19 mouse cellular contexts compared by ENCODE assay signal in the genomic region with DNA sequence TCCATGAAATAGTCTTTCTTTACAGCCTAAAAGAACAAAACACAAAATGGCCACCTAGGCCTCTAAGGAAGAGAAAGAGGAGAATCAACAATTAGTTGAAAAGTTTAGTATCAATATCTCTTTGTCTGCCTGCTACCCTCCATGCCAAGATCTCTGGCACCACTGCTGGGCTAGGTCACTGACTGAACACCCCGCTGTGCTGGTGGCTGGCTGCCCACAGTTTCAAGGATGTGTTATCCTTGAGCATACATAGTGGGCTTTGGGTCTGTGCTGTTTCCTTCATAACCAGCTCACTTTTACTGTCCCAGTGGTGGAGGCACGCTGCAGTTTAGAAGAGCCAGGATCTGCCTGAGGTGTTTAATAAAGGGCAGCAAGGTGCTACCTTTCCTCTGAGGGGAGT.
A peak's percentile ranks its signal among the peaks of the same experiment; 100 is the strongest.
DNase-seq lines count a peak whose midpoint lies in the region; ATAC-seq and TF ChIP-seq lines count a peak whose summit lies in the region.
"Had no signal": no experiment of that assay in that cellular context is flagged by ENCODE, and none has a peak within 500 bp of the region (broad histone marks: within the 10 kb centered on the region; RNA-seq: fewer than 3 reads in every experiment).

No protein-coding gene starts in this region.

- no peak overlapping the region for H3K27ac ChIP-seq in hindbrain, embryonic 16.5 days (ENCODE audit: low read depth, low read length)
- no peak overlapping the region for H3K27ac ChIP-seq in hindbrain, embryonic 12.5 days
- H3K27ac ChIP-seq in gastrocnemius, adult 2 months: no peak overlapping the region
- H3K27ac ChIP-seq in forebrain, embryonic 11.5 days (ENCODE audit: low read depth, low read length): no peak overlapping the region
- H3K27ac ChIP-seq: embryonic facial prominence, embryonic 12.5 days; liver, embryonic 12.5 days; lung, embryonic 15.5 days; midbrain, embryonic 15.5 days; stomach, embryonic 15.5 days had no signal

- no peak overlapping the region for H3K9ac ChIP-seq in hindbrain, embryonic 16.5 days (ENCODE audit: low read depth, low read length)
- H3K9ac ChIP-seq in hindbrain, embryonic 12.5 days: no peak overlapping the region
- H3K9ac ChIP-seq in forebrain, embryonic 11.5 days (ENCODE audit: low read length): no peak overlapping the region
- H3K9ac ChIP-seq: embryonic facial prominence, embryonic 12.5 days; liver, embryonic 12.5 days; lung, embryonic 15.5 days; midbrain, embryonic 15.5 days; stomach, embryonic 15.5 days had no signal

- H3K9me3 ChIP-seq in hindbrain, embryonic 16.5 days (ENCODE audit: control insufficient read depth, low read length): no peaks in the 10 kb centered on the region
- H3K9me3 ChIP-seq in hindbrain, embryonic 12.5 days (replicated peaks): no peaks in the 10 kb centered on the region
- no peaks in the 10 kb centered on the region for H3K9me3 ChIP-seq in forebrain, embryonic 11.5 days (ENCODE audit: control insufficient read depth, low read length)
- H3K9me3 ChIP-seq: embryonic facial prominence, embryonic 12.5 days; liver, embryonic 12.5 days; lung, embryonic 15.5 days; midbrain, embryonic 15.5 days; stomach, embryonic 15.5 days had no signal

- 68% methylated on average over 2 of the region's 2 CpGs for WGBS in hindbrain, embryonic 16.5 days
- WGBS in hindbrain, embryonic 12.5 days: 86% methylated on average over 2 of the region's 2 CpGs
- 91% methylated on average over 2 of the region's 2 CpGs for WGBS in forebrain, embryonic 11.5 days

- peak; percentile 50 to 67 for DNase-seq in adrenal gland, adult (ENCODE audit: inconsistent age in 2 of 2, low spot score in 1 of 2)
- peak; percentile 71 to 75 for DNase-seq in adrenal gland, postnatal 36 days
- DNase-seq in cerebellum, postnatal 14 days: peak; percentile 87 to 88
- DNase-seq in gastrocnemius, adult 2 months: no peak
- no peak for DNase-seq in left cerebral cortex, postnatal 36 days (ENCODE audit: low spot score in 2 of 2)
- DNase-seq in forebrain, embryonic 11.5 days (ENCODE audit: low spot score): no peak
- DNase-seq: B cell, adult 2 months; gastrocnemius, postnatal 25 days; heart, postnatal 10 days; kidney, postnatal 10 days; thymus, postnatal 36 days had no signal

- peak; percentile 82 for ATAC-seq in hindbrain, embryonic 16.5 days
- ATAC-seq in hindbrain, embryonic 12.5 days (ENCODE audit: low FRiP score): no peak
- ATAC-seq in forebrain, embryonic 11.5 days (replicated peaks; ENCODE audit: low FRiP score): no peak
- ATAC-seq: intestine, embryonic 16.5 days; liver, embryonic 12.5 days; midbrain, embryonic 15.5 days had no signal

- intact Hi-C loops in gastrocnemius, adult 2 months (cut with DNase I): no loop called here
- intact Hi-C loops in left cerebral cortex, postnatal 36 days (cut with DNase I): no loop called here

- H3K4me3 ChIP-seq in hindbrain, embryonic 16.5 days (ENCODE audit: low read length): no peak overlapping the region
- H3K4me3 ChIP-seq in hindbrain, embryonic 12.5 days: no peak overlapping the region
- no peak overlapping the region for H3K4me3 ChIP-seq in gastrocnemius, adult 2 months
- H3K4me3 ChIP-seq in forebrain, embryonic 11.5 days (ENCODE audit: low read depth, low read length): no peak overlapping the region
- H3K4me3 ChIP-seq: embryonic facial prominence, embryonic 12.5 days; liver, embryonic 12.5 days; lung, embryonic 15.5 days; midbrain, embryonic 15.5 days; stomach, embryonic 15.5 days had no signal

- no peaks in the 10 kb centered on the region for H3K36me3 ChIP-seq in hindbrain, embryonic 16.5 days (ENCODE audit: control insufficient read depth, insufficient read depth, low read length)
- no peaks in the 10 kb centered on the region for H3K36me3 ChIP-seq in hindbrain, embryonic 12.5 days
- H3K36me3 ChIP-seq in forebrain, embryonic 11.5 days (ENCODE audit: control insufficient read depth, insufficient read depth, low read length): no peaks in the 10 kb centered on the region
- H3K36me3 ChIP-seq: embryonic facial prominence, embryonic 12.5 days; liver, embryonic 12.5 days; lung, embryonic 15.5 days; midbrain, embryonic 15.5 days; stomach, embryonic 15.5 days had no signal

- H3K27me3 ChIP-seq in hindbrain, embryonic 16.5 days (replicated peaks; ENCODE audit: control insufficient read depth, insufficient read depth, low read length): no peaks in the 10 kb centered on the region
- no peaks in the 10 kb centered on the region for H3K27me3 ChIP-seq in hindbrain, embryonic 12.5 days
- H3K27me3 ChIP-seq in forebrain, embryonic 11.5 days (ENCODE audit: control insufficient read depth, insufficient read depth, low read length): no peaks in the 10 kb centered on the region
- H3K27me3 ChIP-seq: embryonic facial prominence, embryonic 12.5 days; liver, embryonic 12.5 days; lung, embryonic 15.5 days; midbrain, embryonic 15.5 days; stomach, embryonic 15.5 days had no signal

- H3K4me2 ChIP-seq in hindbrain, embryonic 16.5 days (ENCODE audit: low read length): no peak overlapping the region
- H3K4me2 ChIP-seq in hindbrain, embryonic 12.5 days (replicated peaks): no peak overlapping the region
- no peak overlapping the region for H3K4me2 ChIP-seq in forebrain, embryonic 11.5 days (ENCODE audit: low read depth, low read length, severe bottlenecking)
- H3K4me2 ChIP-seq: embryonic facial prominence, embryonic 12.5 days; liver, embryonic 12.5 days; lung, embryonic 15.5 days; midbrain, embryonic 15.5 days; stomach, embryonic 15.5 days had no signal

- no peaks in the 10 kb centered on the region for H3K4me1 ChIP-seq in hindbrain, embryonic 16.5 days (ENCODE audit: control insufficient read depth, insufficient read depth, low read depth, low read length)
- H3K4me1 ChIP-seq in hindbrain, embryonic 12.5 days: no peaks in the 10 kb centered on the region
- no peaks in the 10 kb centered on the region for H3K4me1 ChIP-seq in forebrain, embryonic 11.5 days (replicated peaks; ENCODE audit: control insufficient read depth, insufficient read depth, low read length)
- H3K4me1 ChIP-seq: embryonic facial prominence, embryonic 12.5 days; liver, embryonic 12.5 days; lung, embryonic 15.5 days; midbrain, embryonic 15.5 days; stomach, embryonic 15.5 days had no signal

- no peak for TF ChIP-seq CTCF in gastrocnemius, adult 2 months (IDR thresholded peaks at IDR 0.05)

Comparison
In these comparisons a context has a peak if more than half of its experiments do, and no peak if none do; other contexts are left out.
1. DNase-seq: peak in adrenal gland, adult (2 of 2), adrenal gland, postnatal 36 days (2 of 2) and cerebellum, postnatal 14 days (2 of 2); none in gastrocnemius, adult 2 months (single experiment), left cerebral cortex, postnatal 36 days (0 of 2) and forebrain, embryonic 11.5 days (single experiment).